Mouse (Mus musculus) ES-CJ7 (cell line): ENCODE data around the gene Setd3.

Experiments used
- DNase-seq: peaks from one replicate; pipeline ENCODE4 v3.0.0; 2011; ENCODE audit warnings: low read depth, low spot score

Setd3 gene

GRCm38 (mm10) chr12:108072907-108073306 is 106.2 kb downstream of the Setd3 start:
- no peak for DNase-seq

- no peak for DNase-seq
Observed at GRCm38 (mm10) chr12:108070685-108071662, 108.1 kb downstream of the Setd3 start.

- no peak for DNase-seq
Observed at GRCm38 (mm10) chr12:108069504-108069903, 109.6 kb downstream of the Setd3 start.

- no peak for DNase-seq
Observed at GRCm38 (mm10) chr12:108067811-108068375, 111.2 kb downstream of the Setd3 start.

GRCm38 (mm10) chr12:108067231-108067630 is 111.9 kb downstream of the Setd3 start:
- no peak for DNase-seq

GRCm38 (mm10) chr12:108064396-108064998 is 114.6 kb downstream of the Setd3 start:
- DNase-seq: no peak

- no peak for DNase-seq
Observed at GRCm38 (mm10) chr12:108063986-108064385, 115.1 kb downstream of the Setd3 start.

GRCm38 (mm10) chr12:108062137-108062536 is 117.0 kb downstream of the Setd3 start:
- no peak for DNase-seq

GRCm38 (mm10) chr12:108061661-108062060 is 117.5 kb downstream of the Setd3 start:
- DNase-seq: no peak
